Mouse (Mus musculus) forebrain, postnatal 0 days (tissue): Measurements from ENCODE around the gene Mbtps2. TPM values are rescaled to one million over a fixed set of nuclear protein-coding genes. Genes with fewer than 3 reads are reported as not detected.

Source experiments
- ATAC-seq: fragments of 200-750 bp; cut with Nextera tagmentation; 2 replicates; pipeline ENCODE4 v1.8.0; 2017; ENCODE audit warnings: mild to moderate bottlenecking, moderate library complexity
- DNase-seq: peaks from one replicate; pipeline ENCODE4 v3.0.0-alpha.2; 2015
- H3K27ac ChIP-seq: fragments of 300-500 bp; sonication (generic); 2 replicates; pipeline ENCODE4 v1.5.1; 2014; ENCODE audit warnings: low read depth, mild to moderate bottlenecking, antibody characterized with exemption, low read length, moderate library complexity, mixed read lengths
- H3K27me3 ChIP-seq: fragments of 300-500 bp; sonication (generic); 2 replicates; pipeline ENCODE4 v1.6.1; 2014; ENCODE audit warnings: mild to moderate bottlenecking, low read length, mixed read lengths; ENCODE audit not compliant: insufficient read depth
- H3K36me3 ChIP-seq: fragments of 300-500 bp; sonication (generic); 2 replicates; pipeline ENCODE4 v1.6.1; 2014; ENCODE audit warnings: mild to moderate bottlenecking, moderate library complexity; ENCODE audit not compliant: insufficient read depth
- H3K4me1 ChIP-seq: fragments of 300-500 bp; sonication (generic); 2 replicates; pipeline ENCODE4 v1.6.1; 2014; ENCODE audit warnings: antibody characterized with exemption; ENCODE audit not compliant: insufficient read depth
- H3K4me2 ChIP-seq: fragments of 300-500 bp; sonication (generic); 2 replicates; pipeline ENCODE4 v1.6.1; 2014; ENCODE audit warnings: low read depth, mild to moderate bottlenecking, moderate library complexity
- H3K4me3 ChIP-seq: fragments of 300-500 bp; sonication (generic); 2 replicates; pipeline ENCODE4 v1.5.1; 2014; ENCODE audit warnings: low read depth, low read length, mixed read lengths
- H3K9ac ChIP-seq: fragments of 300-500 bp; sonication (generic); 2 replicates; pipeline ENCODE4 v1.6.1; 2014; ENCODE audit warnings: mild to moderate bottlenecking
- H3K9me3 ChIP-seq: fragments of 300-500 bp; sonication (generic); 2 replicates; pipeline ENCODE4 v1.6.1; 2016; ENCODE audit warnings: low read length
- CTCF ChIP-seq: sonication (generic); IDR thresholded peaks from 2 replicates; pipeline ENCODE4 v1.5.1; 2016; ENCODE audit warnings: antibody characterized with exemption, control low read depth, low read depth
- WGBS: fragments of 180-500 bp; shearing (Covaris S2); extraction: QIAGEN DNeasy Blood & Tissue Kit; methylation state at CpG from one replicate; pipeline ENCODE4 v1.1.7; 2014; 5-methylcytosine and 5-hydroxymethylcytosine counted together
- polyA plus RNA-seq: library from polyadenylated mRNA; unstranded; fragments of >200 nt; fragmentation: Nextera tagmentation; extraction: Ambion mirVana; gene quantifications from 2 replicates; pipeline ENCODE4 v1.2.1, GENCODE M21; 2015
- total RNA-seq: library from RNA; depleted of rRNA; stranded (reverse); fragments of >200 nt; gene quantifications from 2 replicates; pipeline ENCODE4 v1.2.3, GENCODE M21; 2014; rRNA removed

Mbtps2 gene
- total and polyA plus RNA-seq, 2 experiments from 2014 or later = 15.0 to 24.9 TPM

DNA sequence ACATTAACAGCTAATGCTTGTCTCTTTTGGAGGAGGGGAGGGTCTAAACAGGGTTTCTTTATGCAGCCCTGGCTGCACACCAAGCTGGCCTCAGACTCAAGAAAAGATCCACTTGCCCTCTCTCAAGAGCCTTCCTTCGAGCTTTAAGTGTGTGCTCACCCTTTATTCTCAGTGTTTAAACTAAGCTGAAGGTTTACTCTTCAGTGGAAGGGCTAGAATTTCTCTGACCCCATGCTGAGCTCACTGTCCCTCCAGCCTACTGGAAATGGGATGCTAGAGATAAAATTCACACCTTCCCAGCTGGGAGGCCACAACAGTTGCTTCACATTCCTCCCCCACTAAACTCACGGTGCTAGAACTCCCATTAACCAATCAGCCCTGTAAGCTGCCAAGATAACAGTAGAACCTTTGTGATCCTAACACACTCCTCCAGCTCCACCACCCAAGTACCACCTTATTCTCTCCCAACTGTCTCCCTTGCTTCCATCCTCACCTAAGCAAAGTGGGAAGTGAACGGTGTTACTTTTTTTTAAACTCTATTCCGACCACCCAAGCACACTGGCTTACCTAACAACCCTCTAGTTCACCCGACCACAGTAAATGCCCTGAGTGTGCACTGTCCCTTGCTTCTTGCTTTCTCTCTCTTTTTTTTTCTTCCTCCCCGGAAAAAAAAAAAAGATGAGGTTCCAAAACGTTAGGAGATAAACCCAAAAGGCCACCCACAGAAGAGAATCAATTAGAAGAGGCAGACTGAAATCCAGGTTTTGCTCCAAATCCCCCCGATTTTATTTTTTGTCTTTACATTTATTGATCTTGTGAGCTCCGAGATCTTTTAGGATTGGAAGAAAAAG lies 108.4 kb downstream of the Mbtps2 start:
- no peaks in the 10 kb centered on the region for H3K36me3 ChIP-seq
- no peak for TF ChIP-seq CTCF
- DNase-seq (peak; percentile 0), ATAC-seq (no peak)
- WGBS = 36% methylated on average over 9 of the region's 9 CpGs
- H3K27me3 ChIP-seq = no peaks in the 10 kb centered on the region
- peak overlapping the region; percentile 48 for H3K4me2 ChIP-seq
- H3K27ac ChIP-seq = 0 out of 2 replicates have a peak overlapping the region, but pooled peaks have one; percentile 21
- no peaks in the 10 kb centered on the region for H3K4me1 ChIP-seq
- H3K4me3 ChIP-seq = peak overlapping the region; percentile 55
- H3K9me3 ChIP-seq = no peaks in the 10 kb centered on the region
- H3K9ac ChIP-seq = peak overlapping the region; percentile 78; the same call in 1 of the 2 replicates

DNA sequence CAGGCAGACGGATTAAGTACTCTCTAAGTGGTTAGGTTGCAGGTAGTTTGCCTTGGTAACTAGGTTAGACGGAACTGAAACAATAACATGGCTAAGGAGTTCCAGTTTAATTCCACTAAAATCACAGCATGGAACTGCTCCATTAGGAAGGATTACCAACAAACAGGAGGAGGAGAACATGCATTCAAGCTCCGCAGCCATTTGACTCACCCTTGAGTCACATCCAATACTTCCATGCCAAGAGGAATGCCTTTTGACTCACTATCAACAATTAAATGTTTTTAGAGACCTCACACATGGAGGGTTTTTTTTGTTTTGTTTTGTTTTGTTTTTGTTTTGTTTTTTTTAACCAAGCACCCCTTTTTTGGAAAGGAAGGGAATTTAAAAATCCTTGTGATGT lies 109.7 kb downstream of the Mbtps2 start:
- Histone ChIP-seq H3K4me2 (no peak overlapping the region), H3K27me3 (no peaks in the 10 kb centered on the region), H3K4me1 (no peaks in the 10 kb centered on the region), H3K9ac (no peak overlapping the region), H3K27ac (no peak overlapping the region), H3K9me3 (no peaks in the 10 kb centered on the region), H3K4me3 (no peak overlapping the region), H3K36me3 (no peaks in the 10 kb centered on the region)
- no peak for TF ChIP-seq CTCF
- WGBS = 65% methylated on average over 3 of the region's 3 CpGs
- no peak for ATAC-seq
- DNase-seq = no peak

DNA sequence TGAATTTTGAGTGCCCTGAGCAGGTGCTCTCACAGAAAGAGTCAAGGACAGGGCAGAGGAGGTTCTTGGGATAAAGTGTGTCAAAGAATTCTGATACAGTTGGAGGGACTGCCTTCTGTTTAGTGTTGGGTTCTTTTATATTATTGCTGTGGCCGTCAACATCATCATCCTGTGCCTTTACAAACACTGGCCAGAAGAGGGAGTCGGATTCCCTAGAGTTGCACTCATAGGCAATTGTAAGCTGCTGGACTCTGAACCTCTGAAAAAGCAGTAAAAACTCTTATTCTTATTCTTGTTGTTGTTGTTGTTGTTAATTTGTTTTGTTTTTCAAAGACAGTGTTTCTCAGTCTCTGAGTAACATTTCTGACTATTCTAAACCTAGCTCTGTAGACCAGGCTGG lies 111.8 kb downstream of the Mbtps2 start:
- H3K9ac ChIP-seq = no peak overlapping the region
- ATAC-seq (no peak), DNase-seq (peak; percentile 9)
- no peaks in the 10 kb centered on the region for H3K9me3 ChIP-seq
- no peaks in the 10 kb centered on the region for H3K27me3 ChIP-seq
- 44% methylated on average over 2 of the region's 2 CpGs for WGBS
- no peak overlapping the region for H3K27ac ChIP-seq
- H3K4me1 ChIP-seq = no peaks in the 10 kb centered on the region
- TF ChIP-seq CTCF = peak; percentile 53
- H3K4me2 ChIP-seq = no peak overlapping the region
- H3K36me3 ChIP-seq = no peaks in the 10 kb centered on the region
- no peak overlapping the region for H3K4me3 ChIP-seq

Other genes starting within 250 kb of the Mbtps2 start
- gene Phex, start 183.4 kb downstream of the Mbtps2 start, total RNA-seq = 0.77 and 3.5 TPM in 2 replicates
- gene Phex, start 183.4 kb downstream of the Mbtps2 start, polyA plus RNA-seq = 0.06 and 0.08 TPM in 2 replicates
- gene Sms, start 106.4 kb downstream of the Mbtps2 start, total RNA-seq = 153 and 154 TPM in 2 replicates
- gene Sms, start 106.4 kb downstream of the Mbtps2 start, polyA plus RNA-seq = 146 and 159 TPM in 2 replicates
- gene Yy2, start 29.7 kb downstream of the Mbtps2 start, total RNA-seq = 1.5 and 4.1 TPM in 2 replicates
- 1.3 and 1.8 TPM in 2 replicates for gene Yy2, start 29.7 kb downstream of the Mbtps2 start, polyA plus RNA-seq
- 0.15 TPM in 1 of 2 replicates, not detected in the other for gene Smpx, start 100.2 kb upstream of the Mbtps2 start, total RNA-seq
- not detected in 2 replicates for gene Smpx, start 100.2 kb upstream of the Mbtps2 start, polyA plus RNA-seq
- 0.15 TPM in 1 of 2 replicates, not detected in the other for gene Klhl34, start 219.7 kb upstream of the Mbtps2 start, total RNA-seq
- gene Klhl34, start 219.7 kb upstream of the Mbtps2 start, polyA plus RNA-seq = 0.77 and 1.4 TPM in 2 replicates